In the genomic region with DNA sequence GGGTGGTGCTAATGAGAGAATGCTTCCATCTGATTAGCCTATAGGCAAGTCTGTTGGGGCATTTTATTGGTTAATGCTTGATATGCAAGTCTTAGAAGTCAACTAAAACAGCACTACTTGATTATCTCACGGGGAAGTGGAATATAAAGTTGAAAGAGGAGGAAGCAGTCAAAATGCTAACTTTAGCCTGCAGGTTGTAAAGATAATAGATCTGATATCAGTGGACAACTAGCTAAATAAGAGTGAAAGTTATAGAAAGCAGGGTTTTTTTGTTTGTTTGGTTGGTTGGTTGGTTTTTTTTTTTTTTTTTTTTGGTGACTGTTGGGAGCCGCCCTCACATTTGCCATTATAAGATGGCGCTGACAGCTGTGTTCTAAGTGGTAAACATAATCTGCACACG, we compare ENCODE assay signal across 35 mouse cellular contexts.
"Had no signal": no experiment of that assay in that cellular context is flagged by ENCODE, and none has a peak within 500 bp of the region (broad histone marks: within the 10 kb centered on the region; RNA-seq: fewer than 3 reads in every experiment).

No protein-coding gene starts in this region.

- ATAC-seq: hindbrain, embryonic 16.5 days; inflammation-experienced regulatory T-cells, adult 6 months; intestine, embryonic 15.5 days; intestine, embryonic 16.5 days; intestine, postnatal 0 days had no signal

- H3K4me3 ChIP-seq: heart, embryonic 10.5 days; heart, embryonic 12.5 days; heart, embryonic 13.5 days; heart, embryonic 15.5 days; hindbrain, embryonic 10.5 days; hindbrain, embryonic 12.5 days; hindbrain, embryonic 13.5 days; hindbrain, embryonic 15.5 days; intestine, embryonic 15.5 days; kidney, embryonic 15.5 days; layer of hippocampus, adult 2 months; left cerebral cortex, adult 2 months had no signal

- H3K9me3 ChIP-seq: heart, embryonic 10.5 days; heart, embryonic 12.5 days; heart, embryonic 13.5 days; heart, embryonic 15.5 days; hindbrain, embryonic 10.5 days; hindbrain, embryonic 12.5 days; hindbrain, embryonic 13.5 days; hindbrain, embryonic 15.5 days; intestine, embryonic 15.5 days; kidney, embryonic 15.5 days had no signal

- DNase-seq: heart, postnatal 10 days; heart, postnatal 14 days; heart, postnatal 36 days; heart, postnatal 4 days; kidney, adult 11 months; kidney, adult 18-20 months; kidney, adult 2 months; kidney, adult 8-10 months; kidney, adult 9 months; kidney, postnatal 10 days; kidney, postnatal 14 days; kidney, postnatal 25 days; kidney, postnatal 36 days; kidney, postnatal 4 days; layer of hippocampus, adult 9-11 months; layer of hippocampus, postnatal 36 days had no signal

- H3K27ac ChIP-seq: heart, embryonic 10.5 days; heart, embryonic 13.5 days; heart, embryonic 15.5 days; hindbrain, embryonic 10.5 days; hindbrain, embryonic 12.5 days; hindbrain, embryonic 13.5 days; hindbrain, embryonic 14.5 days; hindbrain, embryonic 15.5 days; intestine, embryonic 15.5 days; kidney, embryonic 15.5 days; kidney, postnatal 0 days; layer of hippocampus, adult 2 months; left cerebral cortex, adult 2 months had no signal

- H3K27me3 ChIP-seq: heart, embryonic 12.5 days; heart, embryonic 13.5 days; heart, embryonic 15.5 days; hindbrain, embryonic 12.5 days; hindbrain, embryonic 13.5 days; hindbrain, embryonic 15.5 days; intestine, embryonic 15.5 days; kidney, embryonic 15.5 days had no signal

- H3K9ac ChIP-seq: heart, embryonic 12.5 days; heart, embryonic 13.5 days; heart, embryonic 15.5 days; hindbrain, embryonic 12.5 days; hindbrain, embryonic 13.5 days; hindbrain, embryonic 14.5 days; hindbrain, embryonic 15.5 days; intestine, embryonic 15.5 days; kidney, embryonic 15.5 days had no signal

- H3K4me2 ChIP-seq: heart, embryonic 11.5 days; heart, embryonic 12.5 days; heart, embryonic 13.5 days; heart, embryonic 15.5 days; hindbrain, embryonic 12.5 days; hindbrain, embryonic 13.5 days; hindbrain, embryonic 14.5 days; hindbrain, embryonic 15.5 days; intestine, embryonic 15.5 days; kidney, embryonic 15.5 days had no signal

- H3K4me1 ChIP-seq: heart, embryonic 10.5 days; heart, embryonic 12.5 days; heart, embryonic 15.5 days; hindbrain, embryonic 10.5 days; hindbrain, embryonic 12.5 days; hindbrain, embryonic 13.5 days; hindbrain, embryonic 15.5 days; intestine, embryonic 15.5 days; kidney, embryonic 15.5 days had no signal
